Mouse (Mus musculus): Measurements from ENCODE around the gene Ppm1d.

DNA sequence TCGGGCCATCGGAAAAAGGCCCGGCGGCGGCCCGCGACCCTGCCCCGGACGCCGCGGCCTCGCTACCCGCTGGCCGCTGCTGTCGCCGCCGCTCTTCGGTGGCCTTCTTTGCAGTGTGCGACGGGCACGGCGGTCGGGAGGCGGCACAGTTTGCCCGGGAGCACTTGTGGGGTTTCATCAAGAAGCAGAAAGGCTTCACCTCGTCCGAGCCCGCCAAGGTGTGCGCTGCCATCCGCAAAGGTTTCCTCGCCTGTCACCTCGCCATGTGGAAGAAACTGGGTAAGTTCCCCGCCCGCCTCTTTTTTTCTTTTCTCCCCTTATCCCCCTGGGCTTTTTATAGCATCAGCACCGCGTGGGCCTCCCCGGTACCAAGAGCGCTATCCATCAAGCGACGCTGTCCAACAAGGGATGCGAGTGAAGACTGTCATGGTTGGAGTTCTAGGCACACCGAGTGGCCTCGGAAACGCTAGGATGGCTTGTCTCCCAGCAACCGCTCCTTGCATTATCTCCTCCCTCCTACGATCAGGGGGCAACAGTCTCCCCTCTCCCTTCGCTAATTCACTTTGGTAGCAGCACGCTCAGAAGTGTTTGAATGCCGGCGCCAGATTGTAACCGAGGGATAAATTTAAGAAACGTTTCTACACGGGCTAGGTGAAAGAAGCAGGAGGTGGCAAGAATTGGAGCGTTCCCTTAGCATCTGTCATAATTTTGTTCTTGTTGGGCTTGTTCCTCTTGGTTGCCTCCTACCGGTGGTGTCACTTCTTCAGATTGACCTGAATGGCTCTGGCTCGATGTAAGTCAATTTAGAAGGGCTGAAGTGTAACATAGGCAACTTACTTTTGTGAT is 824 bp downstream of the Ppm1d start:
- no peak for TF ChIP-seq CTCF (IDR thresholded peaks at IDR 0.05; ENCODE audit: extremely low read depth, insufficient read length, insufficient replicate concordance, low read depth, low read length)
- TF ChIP-seq POLR2A (IDR thresholded peaks at IDR 0.05; ENCODE audit: low read depth, low read length): no peak

Measured in small intestine, adult 2 months (tissue).